Mouse (Mus musculus) midbrain, embryonic 16.5 days (tissue): ENCODE measurements around the gene Snorc. TPM values are rescaled to one million over a fixed set of nuclear protein-coding genes. Genes with fewer than 3 reads are reported as not detected.
A peak's percentile ranks its signal among the peaks of the same experiment; 100 is the strongest.

ENCODE experiments used
- ATAC-seq: fragments of 200-750 bp; cut with Nextera tagmentation; 2 replicates; pipeline ENCODE4 v1.8.0; 2017; ENCODE audit warnings: moderate TSS enrichment
- H3K27ac ChIP-seq: fragments of 300-500 bp; sonication (generic); 2 replicates; pipeline ENCODE4 v1.5.1; 2014; ENCODE audit warnings: mild to moderate bottlenecking, low read length, mixed read lengths
- H3K27me3 ChIP-seq: fragments of 300-500 bp; sonication (generic); 2 replicates; pipeline ENCODE4 v1.6.1; 2014; ENCODE audit warnings: low read depth, low read length, mixed read lengths; ENCODE audit not compliant: control insufficient read depth, insufficient read depth
- H3K36me3 ChIP-seq: fragments of 300-500 bp; sonication (generic); 2 replicates; pipeline ENCODE4 v1.6.1; 2014; ENCODE audit warnings: mild to moderate bottlenecking, low read length, moderate library complexity, mixed read lengths; ENCODE audit not compliant: control insufficient read depth, insufficient read depth
- H3K4me1 ChIP-seq: fragments of 300-500 bp; sonication (generic); 2 replicates; pipeline ENCODE4 v1.6.1; 2014; ENCODE audit warnings: mild to moderate bottlenecking, low read length, mixed read lengths; ENCODE audit not compliant: control insufficient read depth, insufficient read depth
- H3K4me2 ChIP-seq: fragments of 300-500 bp; sonication (generic); 2 replicates; pipeline ENCODE4 v1.6.1; 2014; ENCODE audit warnings: mild to moderate bottlenecking, low read length, mixed read lengths
- H3K4me3 ChIP-seq: fragments of 300-500 bp; sonication (generic); 2 replicates; pipeline ENCODE4 v1.5.1; 2014; ENCODE audit warnings: low read depth, mild to moderate bottlenecking, low read length, moderate library complexity, mixed read lengths
- H3K9ac ChIP-seq: fragments of 300-500 bp; sonication (generic); 2 replicates; pipeline ENCODE4 v1.6.1; 2014; ENCODE audit warnings: low read depth, low read length, mixed read lengths
- H3K9me3 ChIP-seq: fragments of 300-500 bp; sonication (generic); replicated peaks from 2 replicates; pipeline ENCODE4 v1.6.1; 2014; ENCODE audit warnings: mild to moderate bottlenecking, low read length, mixed read lengths; ENCODE audit not compliant: control insufficient read depth, poor library complexity, severe bottlenecking
- WGBS: fragments of 180-500 bp; shearing (Covaris S2); extraction: QIAGEN DNeasy Blood & Tissue Kit; methylation state at CpG from one replicate; pipeline ENCODE4 v1.1.7; 2014; 5-methylcytosine and 5-hydroxymethylcytosine counted together
- polyA plus RNA-seq: library from polyadenylated mRNA; unstranded; fragments of >200 nt; fragmentation: Nextera tagmentation; extraction: Ambion mirVana; gene quantifications from 2 replicates; pipeline ENCODE4 v1.2.1, GENCODE M21; 2015

Gene Snorc
- polyA plus RNA-seq, 1 experiment from 2014 or later, result 1.0 TPM

DNA sequence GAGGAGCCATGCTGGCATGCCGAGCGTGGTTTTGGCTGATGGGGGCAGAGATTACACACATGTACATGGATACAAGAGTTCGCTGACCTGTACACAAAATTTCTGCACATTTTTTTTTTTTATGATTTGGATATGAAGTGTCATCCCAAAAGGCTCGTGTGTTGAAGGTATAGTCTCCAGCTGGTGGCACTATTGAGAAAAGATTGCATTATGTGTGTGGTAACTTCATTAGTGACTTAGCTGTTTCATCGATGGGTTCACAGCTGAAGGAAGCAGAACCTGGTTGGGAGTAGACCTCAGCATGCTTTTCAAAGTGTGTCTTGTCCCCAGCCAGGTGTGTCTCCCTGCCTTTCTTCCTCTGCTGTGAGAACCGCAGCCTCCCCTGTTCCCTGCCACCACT, 1.8 kb upstream of the Snorc start:
- no peak overlapping the region for H3K9ac ChIP-seq
- H3K27ac ChIP-seq, result no peak overlapping the region
- H3K4me2 ChIP-seq, result no peak overlapping the region
- no peak for ATAC-seq
- H3K9me3 ChIP-seq, result no peaks in the 10 kb centered on the region
- no peaks in the 10 kb centered on the region for H3K36me3 ChIP-seq
- no peak overlapping the region for H3K4me3 ChIP-seq
- no peaks in the 10 kb centered on the region for H3K27me3 ChIP-seq
- H3K4me1 ChIP-seq, result no peaks in the 10 kb centered on the region
- 77% methylated on average over 6 of the region's 6 CpGs for WGBS

DNA sequence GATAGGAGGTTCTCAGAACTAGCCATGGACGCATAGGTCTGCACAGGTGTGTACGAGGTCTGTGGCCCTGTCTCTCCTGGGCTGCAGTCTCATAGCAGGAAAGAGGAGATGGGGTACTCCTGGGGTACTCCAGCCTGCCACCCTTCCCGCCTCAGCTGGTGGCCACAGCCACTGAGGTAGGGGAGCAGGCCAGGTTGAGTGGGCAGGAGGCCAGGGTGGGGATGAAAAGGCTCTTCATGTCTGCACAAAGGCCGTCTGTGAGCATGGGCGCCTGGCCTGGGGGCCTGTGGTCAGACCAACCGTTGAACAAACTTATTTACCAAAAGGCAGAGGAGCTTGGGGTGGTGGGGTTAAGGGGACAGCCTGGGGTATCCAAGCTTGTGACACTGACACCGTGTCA, 1.8 kb downstream of the Snorc start:
- no peaks in the 10 kb centered on the region for H3K9me3 ChIP-seq
- no peak overlapping the region for H3K4me2 ChIP-seq
- H3K4me1 ChIP-seq, result peaks cover 8% of the 10 kb centered on the region
- no peak overlapping the region for H3K9ac ChIP-seq
- 83% methylated on average over 7 of the region's 7 CpGs for WGBS
- no peak overlapping the region for H3K27ac ChIP-seq
- ATAC-seq, result no peak
- H3K4me3 ChIP-seq, result no peak overlapping the region
- H3K27me3 ChIP-seq, result no peaks in the 10 kb centered on the region
- no peaks in the 10 kb centered on the region for H3K36me3 ChIP-seq

DNA sequence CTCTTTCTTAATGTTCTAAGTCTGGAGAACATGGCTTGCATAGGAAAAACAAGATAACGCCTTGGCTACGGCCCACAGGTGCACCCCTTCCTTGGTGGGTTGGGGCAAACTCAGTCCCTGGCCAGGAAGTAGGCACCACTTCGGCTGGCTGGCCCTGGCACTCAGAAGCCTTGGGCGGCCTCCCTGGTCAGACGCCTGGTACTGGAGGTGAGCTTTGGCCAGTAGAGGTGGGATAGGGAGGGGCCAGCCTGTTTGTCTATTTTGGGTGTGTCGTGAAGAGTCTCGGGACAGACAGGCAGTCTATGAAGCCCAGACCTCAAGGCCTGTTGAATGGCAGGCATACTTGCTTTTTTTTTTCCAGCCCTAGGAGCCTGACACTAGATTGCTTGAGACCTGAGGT, 2.5 kb downstream of the Snorc start:
- WGBS, result 86% methylated on average over 7 of the region's 7 CpGs
- no peaks in the 10 kb centered on the region for H3K36me3 ChIP-seq
- H3K27ac ChIP-seq, result no peak overlapping the region
- H3K4me1 ChIP-seq, result peaks cover 8% of the 10 kb centered on the region
- no peak overlapping the region for H3K4me3 ChIP-seq
- H3K9me3 ChIP-seq, result no peaks in the 10 kb centered on the region
- ATAC-seq, result no peak
- no peaks in the 10 kb centered on the region for H3K27me3 ChIP-seq
- no peak overlapping the region for H3K4me2 ChIP-seq
- no peak overlapping the region for H3K9ac ChIP-seq

- 1% methylated on average over 40 of the region's 42 CpGs for WGBS
- Histone ChIP-seq H3K9ac (peak overlapping the region; percentile 61), H3K4me3 (peak overlapping the region; percentile 40), H3K4me2 (peak overlapping the region; percentile 87), H3K9me3 (no peaks in the 10 kb centered on the region), H3K27ac (no peak overlapping the region), H3K36me3 (no peaks in the 10 kb centered on the region), H3K27me3 (no peaks in the 10 kb centered on the region), H3K4me1 (peaks cover 8% of the 10 kb centered on the region)
- peak; percentile 72 for ATAC-seq
Observed at GRCm38 (mm10) chr1:87475076-87475895, 5.2 kb downstream of the Snorc start.

GRCm38 (mm10) chr1:87482546-87482945, 12.5 kb downstream of the Snorc start:
- Histone ChIP-seq H3K4me3 (no peak overlapping the region), H3K4me1 (no peaks in the 10 kb centered on the region), H3K27me3 (no peaks in the 10 kb centered on the region), H3K9ac (no peak overlapping the region), H3K36me3 (peaks cover 8% of the 10 kb centered on the region), H3K9me3 (no peaks in the 10 kb centered on the region), H3K4me2 (no peak overlapping the region), H3K27ac (no peak overlapping the region)
- no peak for ATAC-seq
- WGBS, result 93% methylated on average over 4 of the region's 4 CpGs

- WGBS, result 83% methylated on average over 6 of the region's 6 CpGs
- Histone ChIP-seq H3K27ac (no peak overlapping the region), H3K4me1 (no peaks in the 10 kb centered on the region), H3K9me3 (no peaks in the 10 kb centered on the region), H3K36me3 (peaks cover 5% of the 10 kb centered on the region), H3K27me3 (no peaks in the 10 kb centered on the region), H3K9ac (no peak overlapping the region), H3K4me2 (no peak overlapping the region), H3K4me3 (no peak overlapping the region)
- ATAC-seq, result no peak
Observed at GRCm38 (mm10) chr1:87486386-87486785, 16.3 kb downstream of the Snorc start.

GRCm38 (mm10) chr1:87492285-87492684, 22.2 kb downstream of the Snorc start:
- WGBS, result 94% methylated on average over 3 of the region's 3 CpGs
- no peak overlapping the region for H3K4me3 ChIP-seq
- H3K4me2 ChIP-seq, result no peak overlapping the region
- no peak overlapping the region for H3K27ac ChIP-seq
- H3K27me3 ChIP-seq, result no peaks in the 10 kb centered on the region
- H3K9ac ChIP-seq, result no peak overlapping the region
- H3K36me3 ChIP-seq, result peaks cover 2% of the 10 kb centered on the region
- H3K9me3 ChIP-seq, result no peaks in the 10 kb centered on the region; the same call in 1 of the 2 replicates
- no peaks in the 10 kb centered on the region for H3K4me1 ChIP-seq
- ATAC-seq, result no peak

DNA sequence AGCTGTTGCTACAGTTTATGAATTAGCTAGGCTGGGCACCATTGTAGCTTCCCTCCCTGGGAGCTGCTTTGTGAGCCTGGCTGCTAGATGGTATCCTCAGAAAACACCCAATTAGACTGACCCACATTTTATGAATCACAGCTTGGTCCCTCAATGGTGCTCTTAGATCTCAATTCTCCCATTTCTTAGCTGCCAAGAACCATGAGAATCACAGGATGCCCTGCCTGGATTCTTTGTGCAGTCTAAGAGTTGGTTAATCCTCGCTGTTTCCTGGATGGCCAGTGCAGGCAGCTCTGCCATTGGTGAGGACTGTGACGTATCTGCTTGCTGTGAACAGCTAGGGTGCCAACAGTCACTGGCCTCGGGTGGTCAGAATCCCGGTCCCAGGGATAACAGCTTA, 23.5 kb downstream of the Snorc start:
- H3K27me3 ChIP-seq, result no peaks in the 10 kb centered on the region
- WGBS, result 60% methylated on average over 4 of the region's 4 CpGs
- ATAC-seq, result no peak
- H3K27ac ChIP-seq, result no peak overlapping the region
- H3K4me1 ChIP-seq, result no peaks in the 10 kb centered on the region
- H3K4me2 ChIP-seq, result no peak overlapping the region
- no peak overlapping the region for H3K9ac ChIP-seq
- H3K36me3 ChIP-seq, result no peaks in the 10 kb centered on the region; the same call in 1 of the 2 replicates
- H3K9me3 ChIP-seq, result no peaks in the 10 kb centered on the region; the same call in 1 of the 2 replicates
- no peak overlapping the region for H3K4me3 ChIP-seq

DNA sequence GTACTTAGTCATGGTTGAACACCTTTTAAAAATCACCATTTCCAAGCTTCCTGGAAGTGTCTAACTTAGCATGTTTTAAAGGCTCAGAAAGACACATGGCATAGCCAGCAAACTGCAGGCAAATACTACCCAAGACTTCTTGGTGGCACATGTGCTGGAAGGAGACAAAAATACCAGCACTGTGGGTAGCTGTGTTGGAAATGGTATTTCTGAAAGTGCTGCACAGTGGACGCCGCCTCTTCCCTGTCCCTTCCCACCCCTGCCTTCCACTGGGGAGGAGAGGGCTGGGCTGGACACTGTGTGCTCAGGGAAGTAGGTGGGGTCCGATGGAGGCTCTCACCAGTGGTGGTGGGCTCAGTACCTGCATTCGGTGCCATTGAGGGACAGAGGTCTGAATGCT, 35.5 kb downstream of the Snorc start:
- H3K4me3 ChIP-seq, result no peak overlapping the region
- peaks cover 5% of the 10 kb centered on the region; the same call in 1 of the 2 replicates for H3K4me1 ChIP-seq
- 95% methylated on average over 4 of the region's 4 CpGs for WGBS

More for the DNA sequence above, 35.5 kb downstream of the Snorc start:
- no peaks in the 10 kb centered on the region for H3K36me3 ChIP-seq
- peaks cover 5% of the 10 kb centered on the region for H3K27me3 ChIP-seq
- H3K4me2 ChIP-seq, result no peak overlapping the region
- ATAC-seq, result no peak
- H3K9ac ChIP-seq, result no peak overlapping the region
- H3K27ac ChIP-seq, result no peak overlapping the region
- H3K9me3 ChIP-seq, result no peaks in the 10 kb centered on the region
